In the genomic region with DNA sequence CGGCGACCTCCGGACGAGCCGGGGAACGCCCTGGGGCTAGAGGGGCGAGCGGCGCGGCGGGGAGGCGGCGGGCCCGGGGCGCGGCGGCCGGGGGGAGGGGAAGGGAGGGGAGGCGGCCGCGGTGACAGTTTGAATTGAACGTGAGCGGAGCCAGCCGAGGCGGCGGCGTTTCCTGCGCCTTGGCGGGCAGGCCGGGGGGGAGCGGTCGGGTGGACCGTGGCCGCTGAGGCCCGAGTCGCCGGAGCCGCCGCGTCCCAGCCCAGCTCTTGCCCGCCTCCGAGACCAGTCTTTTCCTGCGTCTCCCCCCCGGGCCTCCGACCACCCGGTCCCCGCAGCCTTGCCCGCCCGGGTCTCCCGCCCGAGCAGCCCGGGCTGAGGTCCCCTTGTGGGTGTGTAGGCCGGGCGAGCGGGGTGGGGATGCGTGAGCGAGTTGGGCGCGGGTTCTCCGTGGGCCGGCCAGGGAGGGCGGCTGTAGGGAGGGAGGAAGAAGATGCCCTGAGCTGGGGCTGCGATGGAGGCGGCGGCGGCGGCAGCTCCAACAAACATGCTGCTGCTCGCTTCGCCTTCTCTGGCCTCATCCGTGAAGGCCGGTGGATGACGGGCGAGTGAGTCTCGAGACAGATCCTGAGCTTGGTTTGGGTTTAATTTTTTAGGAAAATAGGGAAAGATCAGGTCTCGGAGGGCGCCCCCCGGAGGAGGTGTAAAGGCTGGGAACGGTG, we compare ENCODE assay signal across 8 mouse cellular contexts. TPM values are rescaled to one million over a fixed set of nuclear protein-coding genes. Genes with fewer than 3 reads are reported as not detected.
DNase-seq lines count a peak whose midpoint lies in the region; ATAC-seq and TF ChIP-seq lines count a peak whose summit lies in the region.

No protein-coding gene starts in this region.

- H3K27me3 ChIP-seq in Patski: no peaks in the 10 kb centered on the region
- no peaks in the 10 kb centered on the region for H3K27me3 ChIP-seq in cerebellum, adult 2 months (ENCODE audit: control insufficient read depth, insufficient read depth, low read length)
- no peaks in the 10 kb centered on the region for H3K27me3 ChIP-seq in forebrain, postnatal 0 days (ENCODE audit: insufficient read depth, low read length)
- no peaks in the 10 kb centered on the region for H3K27me3 ChIP-seq in lung, embryonic 15.5 days

- H3K27ac ChIP-seq in cerebellum, adult 2 months (ENCODE audit: insufficient read depth, low read length): peak overlapping the region; percentile 67
- H3K27ac ChIP-seq in forebrain, postnatal 0 days (ENCODE audit: low read depth, low read length): peak overlapping the region; percentile 99
- H3K27ac ChIP-seq in lung, embryonic 15.5 days: peak overlapping the region; percentile 99
- H3K27ac ChIP-seq in olfactory bulb, adult 2 months (ENCODE audit: insufficient read depth, low read depth, low read length): peak overlapping the region; percentile 82

- no peak for TF ChIP-seq POLR2A in cerebellum, adult 2 months (IDR thresholded peaks at IDR 0.05; ENCODE audit: borderline replicate concordance, insufficient read depth, low read length)
- no peak for TF ChIP-seq POLR2A in olfactory bulb, adult 2 months (IDR thresholded peaks at IDR 0.05; ENCODE audit: insufficient read depth, low read depth, low read length)

- DNase-seq in Patski (ENCODE audit: low read depth, low spot score): no peak
- peak; percentile 66 to 77 for DNase-seq in cerebellum, adult 2 months
- peak; percentile 50 for DNase-seq in forebrain, postnatal 0 days
- peak; percentile 77 for DNase-seq in heart, postnatal 36 days
- peak; percentile 39 to 71 for DNase-seq in layer of hippocampus, adult 8-10 months (ENCODE audit: low spot score in 2 of 2)
- peak; percentile 68 for DNase-seq in urinary bladder, adult 2 months (ENCODE audit: low spot score)

- peak; percentile 8 for ATAC-seq in Patski
- peak; percentile 48 for ATAC-seq in forebrain, postnatal 0 days
- ATAC-seq in lung, embryonic 15.5 days (ENCODE audit: borderline replicate concordance, extremely low read depth, low FRiP score, low TSS enrichment): peak; percentile 53

- 1% methylated on average over 71 of the region's 78 CpGs for WGBS in cerebellum, adult 2 months
- WGBS in forebrain, postnatal 0 days: under 1% methylated on average over 66 of the region's 78 CpGs
- under 1% methylated on average over 62 of the region's 78 CpGs for WGBS in lung, embryonic 15.5 days
- under 1% methylated on average over 69 of the region's 78 CpGs for WGBS in olfactory bulb, adult 2 months

- CTCF ChIA-PET in Patski (lab: Charles Lee): interaction anchor here (0.8 to 1.0 kb wide), 2 partner anchors 11 to 28 kb away, joined by 3 to 5 read pairs; no protein-coding TSS in a partner anchor

- H3K9ac ChIP-seq in forebrain, postnatal 0 days: peak overlapping the region; percentile 92
- peak overlapping the region; percentile 99 for H3K9ac ChIP-seq in lung, embryonic 15.5 days

- H3K4me2 ChIP-seq in forebrain, postnatal 0 days (ENCODE audit: low read depth): peak overlapping the region; percentile 44
- H3K4me2 ChIP-seq in lung, embryonic 15.5 days: peak overlapping the region; percentile 58

- in situ Hi-C loops in Patski (cut with MboI; ENCODE audit: low pct_unique_long_range_greater_than_20kb): loop anchor here (5.0 kb wide), 1 partner anchor 81 kb away; no protein-coding TSS in a partner anchor

- H3K4me3 ChIP-seq in cerebellum, adult 2 months (replicated peaks; ENCODE audit: insufficient read depth, low read depth, low read length): peak overlapping the region; percentile 99
- H3K4me3 ChIP-seq in forebrain, postnatal 0 days (ENCODE audit: low read depth, low read length): peak overlapping the region; percentile 99
- H3K4me3 ChIP-seq in lung, embryonic 15.5 days: peak overlapping the region; percentile 100
- peak overlapping the region; percentile 92 for H3K4me3 ChIP-seq in olfactory bulb, adult 2 months (ENCODE audit: insufficient read depth, low read depth, low read length)

- H3K9me3 ChIP-seq in forebrain, postnatal 0 days (ENCODE audit: low read length): no peaks in the 10 kb centered on the region
- no peaks in the 10 kb centered on the region for H3K9me3 ChIP-seq in lung, embryonic 15.5 days

- TF ChIP-seq CTCF in Patski (IDR thresholded peaks at IDR 0.05): peak; percentile 87
- TF ChIP-seq CTCF in cerebellum, adult 2 months (IDR thresholded peaks at IDR 0.05; ENCODE audit: borderline replicate concordance, insufficient read depth, low read depth, low read length): peak; percentile 23; the same call in 1 of the 2 replicates
- peak; percentile 56 for TF ChIP-seq CTCF in forebrain, postnatal 0 days (IDR thresholded peaks at IDR 0.05; ENCODE audit: low read depth)
- TF ChIP-seq CTCF in olfactory bulb, adult 2 months (IDR thresholded peaks at IDR 0.05; ENCODE audit: insufficient read depth, low read depth, low read length): peak; percentile 30; the same call in 1 of the 2 replicates

- intact Hi-C loops in heart, postnatal 36 days (cut with DNase I): loop anchor here (2.0 to 10.0 kb wide), 6 partner anchors 39 to 232 kb away; partner anchors contain the start of genes Eepd1 and Herpud2

- POLR2A ChIA-PET in Patski (lab: Charles Lee): no interaction called here

- no peaks in the 10 kb centered on the region for H3K36me3 ChIP-seq in forebrain, postnatal 0 days (ENCODE audit: insufficient read depth)
- no peaks in the 10 kb centered on the region for H3K36me3 ChIP-seq in lung, embryonic 15.5 days

- no peaks in the 10 kb centered on the region for H3K4me1 ChIP-seq in cerebellum, adult 2 months (ENCODE audit: control insufficient read depth, insufficient read depth, low read length)
- H3K4me1 ChIP-seq in forebrain, postnatal 0 days (ENCODE audit: insufficient read depth): peaks cover 21% of the 10 kb centered on the region
- H3K4me1 ChIP-seq in lung, embryonic 15.5 days: peaks cover 23% of the 10 kb centered on the region
- no peaks in the 10 kb centered on the region for H3K4me1 ChIP-seq in olfactory bulb, adult 2 months (ENCODE audit: control insufficient read depth, insufficient read depth, low read length)

RNA-seq across cellular contexts. Expression of gene Sept7, which starts 0.7 kb away (rescaled TPM):
- 170 TPM for polyA plus RNA-seq in Patski (2021)
- polyA plus RNA-seq in cerebellum, adult 2 months (2012; rRNA removed): 225 and 240 TPM in 2 replicates
- total RNA-seq in forebrain, postnatal 0 days (2014; rRNA removed): 205 and 233 TPM in 2 replicates
- 249 and 277 TPM in 2 replicates for polyA plus RNA-seq in forebrain, postnatal 0 days (2015; fragmentation: Nextera tagmentation; extraction: Ambion mirVana)
- total RNA-seq in heart, postnatal 36 days (2021): 100 to 1,000 TPM; 112 to 113 TPM
- total RNA-seq in layer of hippocampus, adult 8-10 months (2022): 100 to 1,000 TPM; 274 to 299 (median 288) TPM
- 296 and 305 TPM in 2 replicates for polyA plus RNA-seq in lung, embryonic 15.5 days (2015; fragmentation: Nextera tagmentation; extraction: Ambion mirVana)
- polyA plus RNA-seq in olfactory bulb, adult 2 months (2012; ENCODE audit: insufficient read depth, insufficient read length, low replicate concordance, missing spikeins): 121 and 188 TPM in 2 replicates
- polyA plus RNA-seq in urinary bladder, adult 2 months (2012; rRNA removed): 112 and 123 TPM in 2 replicates

Comparison
In these comparisons a context has a peak if more than half of its experiments do, and no peak if none do; other contexts are left out.
1. CTCF ChIP-seq: peak in every context shown above with its lines; median percentile 87 in Patski; 56 in forebrain, postnatal 0 days; 30 in olfactory bulb, adult 2 months; 23 in cerebellum, adult 2 months.